Mouse (Mus musculus): ENCODE measurements around the gene Ap1s3.

- TF ChIP-seq CTCF (IDR thresholded peaks at IDR 0.05; ENCODE audit: borderline replicate concordance, insufficient read depth, low read length) (no peak), POLR2A (IDR thresholded peaks at IDR 0.05; ENCODE audit: low read depth, low read length) (no peak)
Observed at GRCm38 (mm10) chr1:79619434-79619833, 52.3 kb downstream of the Ap1s3 start.
